Mouse (Mus musculus) forebrain, embryonic 10.5 days (tissue): Measurements from ENCODE around the gene Ctu1. TPM values are rescaled to one million over a fixed set of nuclear protein-coding genes. Genes with fewer than 3 reads are reported as not detected.

ENCODE experiments used
- DNase-seq: peaks from one replicate; pipeline ENCODE4 v3.0.0-alpha.2; 2017; ENCODE audit warnings: low spot score; ENCODE audit errors: extremely low spot score
- H3K27ac ChIP-seq: fragments of 300-500 bp; sonication (generic); 2 replicates; pipeline ENCODE4 v1.5.1; 2016; ENCODE audit warnings: mild to moderate bottlenecking
- H3K27me3 ChIP-seq: fragments of 300-500 bp; sonication (generic); 2 replicates; pipeline ENCODE4 v1.6.1; 2016; ENCODE audit warnings: mild to moderate bottlenecking; ENCODE audit not compliant: poor library complexity, severe bottlenecking
- H3K36me3 ChIP-seq: fragments of 300-500 bp; sonication (generic); replicated peaks from 2 replicates; pipeline ENCODE4 v1.6.1; 2016; ENCODE audit warnings: mild to moderate bottlenecking, moderate library complexity
- H3K4me1 ChIP-seq: fragments of 300-500 bp; sonication (generic); 2 replicates; pipeline ENCODE4 v1.6.1; 2016
- H3K4me3 ChIP-seq: fragments of 300-500 bp; sonication (generic); 2 replicates; pipeline ENCODE4 v1.5.1; 2016; ENCODE audit warnings: mild to moderate bottlenecking, moderate library complexity
- H3K9me3 ChIP-seq: fragments of 300-500 bp; sonication (generic); 2 replicates; pipeline ENCODE4 v1.6.1; 2016; ENCODE audit warnings: mild to moderate bottlenecking, moderate library complexity
- WGBS: fragments of 180-500 bp; shearing (Covaris S2); methylation state at CpG from one replicate; pipeline ENCODE4 v1.1.7; 2016; 5-methylcytosine and 5-hydroxymethylcytosine counted together
- polyA plus RNA-seq: library from polyadenylated mRNA; unstranded; fragments of >200 nt; fragmentation: Nextera tagmentation; extraction: Ambion mirVana; gene quantifications from 2 replicates; pipeline ENCODE4 v1.2.1, GENCODE M21; 2016

The Ctu1 gene
- 15.7 and 18.4 TPM in 2 replicates for polyA plus RNA-seq

DNA sequence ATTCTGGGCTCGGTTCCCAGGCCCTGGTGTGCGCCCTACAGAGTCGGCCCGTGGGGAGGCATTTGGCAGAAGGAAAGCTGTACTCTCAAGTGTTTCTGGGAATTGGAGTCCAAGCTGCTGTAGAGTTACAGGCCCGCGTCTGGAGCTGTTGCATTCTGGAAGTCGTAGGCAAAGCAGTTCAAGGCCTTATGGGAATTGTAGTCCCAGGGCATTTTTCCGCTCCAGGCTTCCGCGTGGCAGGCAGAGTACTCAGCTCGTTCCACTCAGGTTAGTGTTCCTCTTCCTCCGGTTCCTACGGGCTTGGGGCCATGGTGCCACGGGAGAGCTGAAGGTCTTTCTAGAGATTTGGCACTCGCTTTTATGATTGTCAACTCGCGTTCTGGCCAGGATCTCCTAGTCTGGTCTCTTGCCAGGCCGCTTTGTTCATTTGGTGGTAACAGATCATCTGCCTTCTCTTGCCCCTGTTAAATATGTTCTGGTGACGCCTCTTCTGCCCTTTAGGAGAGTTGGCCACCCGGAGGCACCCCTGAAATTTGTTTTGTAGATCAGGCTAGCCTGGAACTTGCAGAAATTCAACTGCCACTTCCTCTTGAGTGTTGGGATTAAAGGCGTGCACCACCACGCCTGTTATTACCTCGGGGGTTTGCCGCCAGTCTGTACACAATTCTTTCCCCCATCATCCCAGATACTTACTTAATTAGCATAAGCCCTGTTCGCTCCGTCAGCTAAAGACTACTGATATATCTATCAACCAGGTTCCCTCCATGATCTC, at the start of gene Ctu1:
Gene Ctu1 (plus strand): TSS at position 208 of the 772 bp plus-strand sequence.
- peak; percentile 85 for DNase-seq
- H3K4me1 ChIP-seq, result peaks cover 15% of the 10 kb centered on the region
- peak within 1 kb of the TSS; percentile 88 for H3K27ac ChIP-seq
- H3K4me3 ChIP-seq, result peak within 1 kb of the TSS; percentile 67
- H3K36me3 ChIP-seq, result peaks cover 32% of the 10 kb centered on the region
- WGBS, result under 1% methylated on average over 26 of the region's 26 CpGs
- peaks cover 20% of the 10 kb centered on the region; the same call in 1 of the 2 replicates for H3K9me3 ChIP-seq
- H3K27me3 ChIP-seq, result no peaks in the 10 kb centered on the region

DNA sequence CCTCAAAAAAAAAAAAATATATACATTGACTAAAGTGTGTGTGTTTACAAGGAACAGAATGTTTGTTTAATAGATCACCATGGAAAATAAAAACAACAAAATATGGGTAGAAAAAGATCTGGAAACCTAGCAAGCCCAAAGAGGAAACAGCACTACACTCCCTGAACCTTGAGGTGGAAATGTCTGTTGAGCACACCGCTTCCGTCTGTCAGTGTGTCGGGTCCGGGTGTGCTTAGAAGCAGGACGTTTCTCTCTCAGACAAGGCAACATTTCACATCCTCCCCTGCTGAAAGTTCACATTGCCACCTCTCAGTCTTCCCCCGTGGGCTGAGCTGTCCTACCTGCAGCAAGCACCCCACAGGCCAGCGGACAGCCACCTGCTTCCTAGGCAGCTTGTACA, 48.9 kb upstream of the Ctu1 start:
- WGBS, result 80% methylated on average over 7 of the region's 7 CpGs
- Histone ChIP-seq H3K27ac (no peak overlapping the region), H3K9me3 (no peaks in the 10 kb centered on the region), H3K4me3 (no peak overlapping the region), H3K4me1 (peaks cover 6% of the 10 kb centered on the region), H3K27me3 (no peaks in the 10 kb centered on the region), H3K36me3 (no peaks in the 10 kb centered on the region)
- no peak for DNase-seq

GRCm38 (mm10) chr7:43623819-43624218, 48.0 kb upstream of the Ctu1 start:
- Histone ChIP-seq H3K27me3 (no peaks in the 10 kb centered on the region), H3K4me1 (peaks cover 6% of the 10 kb centered on the region), H3K9me3 (no peaks in the 10 kb centered on the region), H3K4me3 (no peak overlapping the region), H3K27ac (no peak overlapping the region), H3K36me3 (no peaks in the 10 kb centered on the region)
- DNase-seq, result peak; percentile 16
- 18% methylated on average over 10 of the region's 10 CpGs for WGBS

DNA sequence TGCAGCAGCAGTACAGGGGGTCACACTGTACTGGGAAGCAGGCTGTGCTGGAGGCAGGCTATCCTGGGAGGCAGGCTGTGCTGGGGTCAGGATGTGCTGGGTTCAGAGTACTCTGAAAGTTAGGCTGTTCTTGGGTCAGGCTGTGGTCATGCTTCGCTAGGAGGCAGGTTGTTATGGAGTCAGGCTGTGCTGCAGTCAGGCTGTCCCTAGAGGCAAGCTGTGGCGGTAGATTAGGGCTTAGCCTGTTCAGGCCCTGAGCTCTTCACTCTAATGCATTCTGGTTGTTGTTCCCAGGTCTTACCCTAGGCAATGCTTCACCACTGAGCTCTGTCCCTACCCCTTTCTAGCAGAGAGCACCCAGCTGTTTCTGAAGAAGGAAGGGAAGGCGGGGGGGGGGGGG, 46.8 kb upstream of the Ctu1 start:
- Histone ChIP-seq H3K27me3 (no peaks in the 10 kb centered on the region), H3K4me3 (no peak overlapping the region), H3K4me1 (peaks cover 6% of the 10 kb centered on the region), H3K36me3 (no peaks in the 10 kb centered on the region), H3K27ac (no peak overlapping the region), H3K9me3 (no peaks in the 10 kb centered on the region)
- no peak for DNase-seq
- WGBS, result 51% methylated on average over 3 of the region's 3 CpGs

GRCm38 (mm10) chr7:43625794-43626422, 45.9 kb upstream of the Ctu1 start:
- H3K4me1 ChIP-seq, result peaks cover 6% of the 10 kb centered on the region
- no peaks in the 10 kb centered on the region for H3K36me3 ChIP-seq
- H3K27ac ChIP-seq, result no peak overlapping the region
- WGBS, result 86% methylated on average over 8 of the region's 8 CpGs
- no peak for DNase-seq
- no peak overlapping the region for H3K4me3 ChIP-seq
- H3K9me3 ChIP-seq, result no peaks in the 10 kb centered on the region
- H3K27me3 ChIP-seq, result no peaks in the 10 kb centered on the region

- WGBS, result 80% methylated on average over 4 of the region's 4 CpGs
- Histone ChIP-seq H3K36me3 (no peaks in the 10 kb centered on the region), H3K27ac (no peak overlapping the region), H3K9me3 (no peaks in the 10 kb centered on the region), H3K4me1 (no peaks in the 10 kb centered on the region), H3K4me3 (no peak overlapping the region), H3K27me3 (no peaks in the 10 kb centered on the region)
- no peak for DNase-seq
Observed at GRCm38 (mm10) chr7:43633940-43634339, 37.9 kb upstream of the Ctu1 start.

- 82% methylated on average over 6 of the region's 6 CpGs for WGBS
- no peaks in the 10 kb centered on the region for H3K4me1 ChIP-seq
- no peaks in the 10 kb centered on the region for H3K9me3 ChIP-seq
- no peaks in the 10 kb centered on the region for H3K27me3 ChIP-seq
- no peak for DNase-seq
- no peaks in the 10 kb centered on the region for H3K36me3 ChIP-seq
- H3K4me3 ChIP-seq, result no peak within 1 kb of the TSS
- no peak within 1 kb of the TSS for H3K27ac ChIP-seq
Observed at GRCm38 (mm10) chr7:43634500-43634899, 37.3 kb upstream of the Ctu1 start, which contains the start of gene Ceacam18. Gene Ceacam18, plus strand, starts transcription at chr7:43634707.

- no peaks in the 10 kb centered on the region for H3K36me3 ChIP-seq
- H3K4me3 ChIP-seq, result no peak overlapping the region
- no peak for DNase-seq
- H3K27ac ChIP-seq, result no peak overlapping the region
- H3K4me1 ChIP-seq, result no peaks in the 10 kb centered on the region
- H3K9me3 ChIP-seq, result no peaks in the 10 kb centered on the region
- 71% methylated on average over 2 of the region's 2 CpGs for WGBS
- no peaks in the 10 kb centered on the region for H3K27me3 ChIP-seq
Observed at GRCm38 (mm10) chr7:43636194-43636593, 35.6 kb upstream of the Ctu1 start.

DNA sequence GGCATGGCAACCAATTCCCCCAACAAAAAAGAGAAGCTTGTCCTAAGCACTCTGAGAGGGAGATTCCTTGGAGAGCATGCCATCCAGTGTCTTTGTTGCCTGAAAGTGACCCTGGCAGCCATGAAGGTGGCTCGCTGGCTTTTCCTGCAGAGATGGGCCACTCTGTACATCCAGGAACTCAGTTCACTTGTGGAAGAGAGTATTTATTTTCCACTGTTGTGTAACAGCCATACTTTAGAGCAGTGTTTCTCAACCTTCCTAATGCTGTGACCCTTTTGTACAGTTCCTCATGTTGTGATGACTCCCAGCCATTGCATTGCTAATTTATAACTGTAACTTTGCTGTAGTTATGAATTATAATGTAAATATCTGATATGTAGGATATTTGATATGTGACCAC, 34.7 kb upstream of the Ctu1 start:
- DNase-seq, result no peak

DNA sequence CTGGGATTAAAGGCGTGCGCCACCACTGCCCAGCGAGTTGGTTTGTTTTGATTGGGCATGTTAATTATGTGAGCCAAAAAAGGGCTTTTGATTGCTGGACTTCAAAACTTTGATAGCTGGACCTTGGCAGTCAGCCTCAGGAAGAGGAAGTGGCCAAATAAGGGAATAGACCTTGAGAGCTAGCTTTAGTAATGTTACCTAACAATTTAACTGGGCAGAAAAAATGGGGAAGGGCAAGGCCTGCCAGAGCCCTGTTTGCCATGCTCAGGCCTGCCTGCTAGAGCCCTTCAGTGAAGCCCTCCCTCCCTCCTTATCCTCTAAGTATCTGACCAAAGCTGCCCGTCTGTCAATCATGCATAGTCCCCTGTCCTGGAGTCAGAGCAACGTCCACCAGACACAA, 29.2 kb upstream of the Ctu1 start:
- H3K9me3 ChIP-seq, result no peaks in the 10 kb centered on the region
- no peak overlapping the region for H3K27ac ChIP-seq
- H3K36me3 ChIP-seq, result no peaks in the 10 kb centered on the region
- no peaks in the 10 kb centered on the region for H3K4me1 ChIP-seq
- no peak overlapping the region for H3K4me3 ChIP-seq
- no peaks in the 10 kb centered on the region for H3K27me3 ChIP-seq
- WGBS, result 91% methylated on average over 5 of the region's 5 CpGs
- no peak for DNase-seq

More for the DNA sequence above, 34.7 kb upstream of the Ctu1 start:
- Histone ChIP-seq H3K4me1 (no peaks in the 10 kb centered on the region), H3K9me3 (no peaks in the 10 kb centered on the region), H3K4me3 (no peak overlapping the region), H3K36me3 (no peaks in the 10 kb centered on the region), H3K27me3 (no peaks in the 10 kb centered on the region), H3K27ac (no peak overlapping the region)
- 83% methylated on average over 1 of the region's 1 CpGs for WGBS

GRCm38 (mm10) chr7:43643046-43643652, 28.7 kb upstream of the Ctu1 start:
- DNase-seq, result no peak
- Histone ChIP-seq H3K4me1 (no peaks in the 10 kb centered on the region), H3K36me3 (no peaks in the 10 kb centered on the region), H3K4me3 (no peak overlapping the region), H3K9me3 (no peaks in the 10 kb centered on the region), H3K27me3 (no peaks in the 10 kb centered on the region), H3K27ac (no peak overlapping the region)
- WGBS, result 86% methylated on average over 17 of the region's 17 CpGs

DNA sequence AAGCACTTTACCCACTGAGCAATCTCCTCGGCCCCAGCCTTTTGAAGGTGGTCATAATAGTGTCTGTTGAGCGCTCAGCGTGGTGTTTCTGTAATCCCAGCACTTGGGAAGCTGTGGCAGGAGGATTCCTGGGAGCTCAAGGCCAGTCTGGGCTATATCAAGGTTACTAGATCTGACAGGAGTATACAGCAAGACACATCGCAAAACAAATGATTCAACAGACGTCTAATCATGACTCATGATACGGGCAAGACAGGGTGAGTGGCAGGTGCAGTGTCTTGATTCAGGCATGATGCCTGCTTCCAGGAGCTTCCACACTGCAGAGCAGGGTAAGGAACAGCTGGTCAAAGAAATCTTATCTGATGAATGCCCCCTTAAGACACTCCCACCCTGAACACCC, 19.1 kb upstream of the Ctu1 start:
- Histone ChIP-seq H3K36me3 (no peaks in the 10 kb centered on the region), H3K9me3 (no peaks in the 10 kb centered on the region; the same call in 1 of the 2 replicates), H3K27ac (no peak overlapping the region), H3K27me3 (no peaks in the 10 kb centered on the region), H3K4me1 (no peaks in the 10 kb centered on the region), H3K4me3 (no peak overlapping the region)
- no peak for DNase-seq
- 86% methylated on average over 6 of the region's 6 CpGs for WGBS

DNA sequence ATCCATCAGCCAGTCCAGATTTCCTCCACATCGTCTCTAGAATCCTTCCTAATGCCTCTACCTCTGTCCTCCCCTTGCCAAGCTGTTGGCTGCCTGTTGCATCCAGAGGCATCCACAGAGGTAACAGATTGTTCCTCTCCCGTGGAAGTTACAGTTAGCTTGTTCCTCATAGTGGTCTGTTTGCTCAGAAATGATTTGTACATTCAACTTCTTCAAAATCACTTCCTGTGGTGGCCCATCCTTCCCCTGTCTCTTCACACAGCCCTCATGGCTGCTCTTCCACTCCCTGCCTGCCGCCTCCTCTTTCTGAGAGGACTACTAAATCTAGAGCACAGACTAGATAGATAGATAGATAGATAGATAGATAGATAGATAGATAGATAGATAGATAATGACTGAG, 17.3 kb upstream of the Ctu1 start:
- H3K4me3 ChIP-seq, result no peak overlapping the region
- no peaks in the 10 kb centered on the region for H3K27me3 ChIP-seq
- 86% methylated on average over 3 of the region's 3 CpGs for WGBS
- H3K9me3 ChIP-seq, result no peaks in the 10 kb centered on the region; the same call in 1 of the 2 replicates
- no peak overlapping the region for H3K27ac ChIP-seq
- DNase-seq, result no peak
- no peaks in the 10 kb centered on the region for H3K36me3 ChIP-seq
- H3K4me1 ChIP-seq, result no peaks in the 10 kb centered on the region
